Mouse (Mus musculus): Measurements from ENCODE around the gene Dhx16. TPM values are rescaled to one million over a fixed set of nuclear protein-coding genes. Genes with fewer than 3 reads are reported as not detected.

Gene Dhx16
- polyA plus RNA-seq, 1 experiment: 89.0 TPM

DNA sequence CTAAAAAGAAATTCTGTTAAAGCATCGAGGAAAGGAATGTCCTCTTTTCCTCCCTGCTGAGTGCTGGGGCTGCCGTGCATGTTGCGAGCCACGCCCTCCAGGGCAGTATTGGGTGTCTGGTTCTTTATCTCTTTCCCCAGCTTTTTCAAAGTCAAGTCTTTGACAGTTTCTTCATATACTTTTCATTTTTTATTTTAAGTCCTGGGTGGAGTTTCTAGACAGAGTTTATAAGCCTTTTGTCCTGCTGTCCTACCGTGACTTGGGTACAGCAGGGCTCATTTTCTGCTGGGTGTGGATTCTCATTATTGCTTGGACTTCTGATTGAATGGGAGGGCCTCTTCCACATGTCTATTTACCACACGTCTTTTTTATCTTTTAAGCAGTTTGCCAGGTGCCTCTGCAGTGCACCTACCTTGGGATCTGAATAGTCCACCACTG lies 40.3 kb downstream of the Dhx16 start:
- TF ChIP-seq CTCF (IDR thresholded peaks at IDR 0.05; ENCODE audit: control insufficient read depth, insufficient read depth, insufficient replicate concordance, low read depth, low read length) (no peak), POLR2A (IDR thresholded peaks at IDR 0.05; ENCODE audit: control insufficient read depth, low read depth, low read length) (no peak; the same call in 1 of the 2 replicates)
- no peaks in the 10 kb centered on the region for H3K27me3 ChIP-seq (ENCODE audit: control insufficient read depth, insufficient read depth, low read length)
- H3K4me1 ChIP-seq (ENCODE audit: control insufficient read depth, insufficient read depth, low read length): peaks cover 2% of the 10 kb centered on the region; the same call in 1 of the 2 replicates
- H3K27ac ChIP-seq (ENCODE audit: control insufficient read depth, insufficient read depth, low read depth, low read length): 0 out of 2 replicates have a peak overlapping the region, but pooled peaks have one; percentile 32
- H3K36me3 ChIP-seq (ENCODE audit: control insufficient read depth, insufficient read depth, low read length): peaks cover 3% of the 10 kb centered on the region
- H3K4me3 ChIP-seq (ENCODE audit: control insufficient read depth, low read depth, low read length): no peak overlapping the region

DNA sequence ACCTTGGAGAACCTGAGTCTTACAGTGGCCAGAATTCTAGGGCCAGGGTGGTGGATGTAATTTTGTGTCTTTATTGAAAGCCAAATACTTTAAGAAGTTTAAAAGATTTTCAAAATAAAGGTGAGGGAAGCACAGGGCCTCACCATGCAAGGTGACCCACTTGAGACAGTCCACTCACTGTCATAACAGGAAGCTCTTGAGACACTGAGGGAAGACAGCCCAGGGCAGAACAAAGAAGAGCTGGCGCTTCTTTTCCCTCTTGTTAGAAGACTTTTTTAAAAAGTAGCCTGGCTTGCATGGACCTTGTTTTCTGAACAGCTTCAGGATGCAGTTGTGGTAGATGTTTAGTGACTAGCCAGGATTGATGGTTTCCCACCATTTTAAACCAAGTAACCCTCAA lies 40.8 kb downstream of the Dhx16 start:
- Histone ChIP-seq H3K4me3 (ENCODE audit: control insufficient read depth, low read depth, low read length) (no peak overlapping the region), H3K36me3 (ENCODE audit: control insufficient read depth, insufficient read depth, low read length) (peaks cover 3% of the 10 kb centered on the region), H3K4me1 (ENCODE audit: control insufficient read depth, insufficient read depth, low read length) (peaks cover 2% of the 10 kb centered on the region; the same call in 1 of the 2 replicates), H3K27me3 (ENCODE audit: control insufficient read depth, insufficient read depth, low read length) (no peaks in the 10 kb centered on the region), H3K27ac (ENCODE audit: control insufficient read depth, insufficient read depth, low read depth, low read length) (no peak overlapping the region)
- TF ChIP-seq POLR2A (IDR thresholded peaks at IDR 0.05; ENCODE audit: control insufficient read depth, low read depth, low read length): no peak
- TF ChIP-seq CTCF (IDR thresholded peaks at IDR 0.05; ENCODE audit: control insufficient read depth, insufficient read depth, insufficient replicate concordance, low read depth, low read length): no peak

DNA sequence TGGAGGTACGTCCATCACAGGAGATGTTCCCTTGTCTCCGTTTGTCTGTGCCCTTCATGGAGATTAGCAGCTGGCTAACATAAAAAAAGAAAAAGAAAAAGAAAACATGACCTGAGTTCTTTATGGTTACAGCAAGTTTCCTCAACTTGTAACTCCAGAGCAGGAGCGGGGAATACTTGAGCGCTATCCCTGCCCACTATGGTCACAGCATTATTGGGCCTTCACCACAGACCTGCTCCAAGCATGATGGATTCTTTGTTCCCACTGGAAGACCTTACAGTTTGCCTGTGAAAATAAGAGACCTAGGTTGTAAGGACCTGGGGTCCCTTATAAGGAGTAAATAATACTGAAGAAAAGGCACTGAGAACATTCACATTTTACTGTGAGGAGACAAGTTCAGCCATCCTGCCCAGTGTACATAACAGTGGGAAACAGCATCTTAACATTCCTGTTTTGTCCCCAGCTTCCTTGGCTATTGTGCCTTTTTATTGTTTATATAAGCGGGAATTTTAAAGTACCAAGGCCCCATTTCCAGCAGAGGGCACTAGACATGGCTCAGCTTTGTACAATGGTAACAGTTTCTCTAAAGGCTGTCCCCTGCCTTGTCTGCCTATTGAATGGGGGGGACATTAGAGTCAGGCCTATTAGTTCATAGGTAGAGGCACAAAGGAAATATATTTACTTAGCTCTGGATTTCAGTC lies 41.4 kb downstream of the Dhx16 start:
- H3K4me1 ChIP-seq (ENCODE audit: control insufficient read depth, insufficient read depth, low read length): no peaks in the 10 kb centered on the region
- no peak for TF ChIP-seq POLR2A (IDR thresholded peaks at IDR 0.05; ENCODE audit: control insufficient read depth, low read depth, low read length)
- no peak overlapping the region for H3K4me3 ChIP-seq (ENCODE audit: control insufficient read depth, low read depth, low read length)
- H3K27me3 ChIP-seq (ENCODE audit: control insufficient read depth, insufficient read depth, low read length): no peaks in the 10 kb centered on the region
- peaks cover 3% of the 10 kb centered on the region for H3K36me3 ChIP-seq (ENCODE audit: control insufficient read depth, insufficient read depth, low read length)
- no peak overlapping the region for H3K27ac ChIP-seq (ENCODE audit: control insufficient read depth, insufficient read depth, low read depth, low read length)

DNA sequence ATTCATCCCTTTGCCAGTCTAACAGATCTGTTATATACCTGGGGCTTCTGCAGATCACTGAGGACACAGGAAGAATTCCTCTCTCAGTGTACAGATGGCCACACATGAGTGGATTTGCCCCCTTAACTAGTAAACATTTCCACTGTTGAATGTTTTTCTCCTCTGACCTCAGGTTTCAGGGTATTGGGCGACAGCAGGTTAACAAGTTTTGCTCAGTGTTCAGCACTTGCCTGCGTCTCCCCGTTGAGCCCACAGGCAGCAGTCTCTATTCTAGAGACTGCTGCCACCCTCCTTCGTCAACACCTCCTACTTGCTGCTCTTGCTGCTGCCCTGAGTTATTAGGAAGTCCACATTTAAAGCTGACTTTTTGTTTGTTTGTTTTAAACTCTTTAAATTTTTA lies 42.1 kb downstream of the Dhx16 start:
- H3K27ac ChIP-seq (ENCODE audit: control insufficient read depth, insufficient read depth, low read depth, low read length): no peak overlapping the region
- H3K4me3 ChIP-seq (ENCODE audit: control insufficient read depth, low read depth, low read length): no peak overlapping the region
- no peaks in the 10 kb centered on the region for H3K27me3 ChIP-seq (ENCODE audit: control insufficient read depth, insufficient read depth, low read length)
- TF ChIP-seq POLR2A (IDR thresholded peaks at IDR 0.05; ENCODE audit: control insufficient read depth, low read depth, low read length): no peak
- no peak for TF ChIP-seq CTCF (IDR thresholded peaks at IDR 0.05; ENCODE audit: control insufficient read depth, insufficient read depth, insufficient replicate concordance, low read depth, low read length)
- H3K4me1 ChIP-seq (ENCODE audit: control insufficient read depth, insufficient read depth, low read length): no peaks in the 10 kb centered on the region
- H3K36me3 ChIP-seq (ENCODE audit: control insufficient read depth, insufficient read depth, low read length): peaks cover 5% of the 10 kb centered on the region

DNA sequence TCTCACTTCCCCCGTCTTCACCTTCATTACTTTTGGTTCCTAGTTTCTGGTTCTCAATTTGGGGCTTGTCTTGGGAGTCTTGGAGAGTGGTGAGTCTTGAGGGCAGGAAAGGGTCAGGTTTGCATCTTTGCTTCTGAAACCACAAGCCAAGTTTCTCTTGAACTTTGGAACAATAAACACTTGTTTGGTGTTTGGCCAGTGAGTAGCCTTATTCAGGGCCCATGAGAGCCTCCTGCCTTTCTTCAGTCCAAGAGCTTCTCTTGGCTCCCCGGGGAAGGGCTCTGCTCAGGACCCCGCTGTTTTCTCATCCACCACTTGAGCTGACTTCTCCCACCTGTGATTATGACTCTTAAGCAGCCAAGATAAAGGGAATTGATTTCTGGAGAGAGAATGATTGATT lies 42.9 kb downstream of the Dhx16 start:
- Histone ChIP-seq H3K4me3 (ENCODE audit: control insufficient read depth, low read depth, low read length) (no peak overlapping the region), H3K27ac (ENCODE audit: control insufficient read depth, insufficient read depth, low read depth, low read length) (no peak overlapping the region), H3K36me3 (ENCODE audit: control insufficient read depth, insufficient read depth, low read length) (peaks cover 4% of the 10 kb centered on the region; the same call in 1 of the 2 replicates), H3K27me3 (ENCODE audit: control insufficient read depth, insufficient read depth, low read length) (no peaks in the 10 kb centered on the region), H3K4me1 (ENCODE audit: control insufficient read depth, insufficient read depth, low read length) (no peaks in the 10 kb centered on the region)
- TF ChIP-seq CTCF (IDR thresholded peaks at IDR 0.05; ENCODE audit: control insufficient read depth, insufficient read depth, insufficient replicate concordance, low read depth, low read length): no peak
- no peak for TF ChIP-seq POLR2A (IDR thresholded peaks at IDR 0.05; ENCODE audit: control insufficient read depth, low read depth, low read length)

DNA sequence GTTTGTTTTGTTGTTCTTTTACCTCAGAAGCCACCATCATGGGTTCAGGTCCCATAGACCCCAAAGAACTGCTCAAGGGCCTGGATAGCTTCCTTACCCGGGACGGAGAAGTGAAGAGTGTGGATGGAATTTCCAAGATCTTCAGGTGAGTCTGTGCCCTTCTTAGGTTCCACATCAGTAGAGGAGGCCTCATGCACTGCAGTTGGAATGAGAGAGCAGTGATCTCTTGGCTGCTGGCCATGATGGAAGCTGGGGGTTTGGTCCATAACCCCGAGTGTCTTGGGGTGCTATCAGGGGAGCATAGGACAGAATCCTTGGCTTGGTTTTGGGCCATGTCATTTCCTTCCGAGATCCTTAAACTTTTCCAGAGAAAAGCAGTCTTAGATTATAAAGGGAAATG lies 43.7 kb downstream of the Dhx16 start:
- H3K4me3 ChIP-seq (ENCODE audit: control insufficient read depth, low read depth, low read length): no peak overlapping the region
- no peaks in the 10 kb centered on the region for H3K4me1 ChIP-seq (ENCODE audit: control insufficient read depth, insufficient read depth, low read length)
- no peaks in the 10 kb centered on the region for H3K27me3 ChIP-seq (ENCODE audit: control insufficient read depth, insufficient read depth, low read length)
- no peak overlapping the region for H3K27ac ChIP-seq (ENCODE audit: control insufficient read depth, insufficient read depth, low read depth, low read length)
- TF ChIP-seq POLR2A (IDR thresholded peaks at IDR 0.05; ENCODE audit: control insufficient read depth, low read depth, low read length) (0 out of 2 replicates have a peak, but pooled peaks have one; percentile 12), CTCF (IDR thresholded peaks at IDR 0.05; ENCODE audit: control insufficient read depth, insufficient read depth, insufficient replicate concordance, low read depth, low read length) (no peak)
- peaks cover 4% of the 10 kb centered on the region; the same call in 1 of the 2 replicates for H3K36me3 ChIP-seq (ENCODE audit: control insufficient read depth, insufficient read depth, low read length)

DNA sequence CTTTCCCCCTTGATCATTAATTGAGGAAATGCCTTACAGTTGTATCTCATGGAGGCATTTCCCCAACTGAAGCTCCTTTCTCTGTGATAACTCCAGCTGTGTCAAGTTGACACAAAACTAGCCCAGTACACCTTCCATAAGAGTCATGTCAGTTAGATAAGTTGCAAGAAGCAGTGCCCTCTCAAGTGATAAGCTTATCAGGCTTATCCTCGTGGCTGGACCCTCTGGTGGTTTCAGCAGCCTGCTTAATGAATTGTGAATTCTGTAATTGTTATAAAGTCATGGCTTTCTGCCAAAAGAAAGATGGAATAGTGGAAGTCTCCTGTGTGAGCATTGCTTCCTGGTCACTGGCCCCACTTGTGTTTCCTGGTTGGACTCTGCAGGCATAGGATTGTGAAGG lies 47.9 kb downstream of the Dhx16 start:
- Histone ChIP-seq H3K36me3 (ENCODE audit: control insufficient read depth, insufficient read depth, low read length) (peaks cover 4% of the 10 kb centered on the region; the same call in 1 of the 2 replicates), H3K4me1 (ENCODE audit: control insufficient read depth, insufficient read depth, low read length) (no peaks in the 10 kb centered on the region), H3K27me3 (ENCODE audit: control insufficient read depth, insufficient read depth, low read length) (no peaks in the 10 kb centered on the region), H3K4me3 (ENCODE audit: control insufficient read depth, low read depth, low read length) (no peak overlapping the region), H3K27ac (ENCODE audit: control insufficient read depth, insufficient read depth, low read depth, low read length) (no peak overlapping the region)
- no peak for TF ChIP-seq CTCF (IDR thresholded peaks at IDR 0.05; ENCODE audit: control insufficient read depth, insufficient read depth, insufficient replicate concordance, low read depth, low read length)
- TF ChIP-seq POLR2A (IDR thresholded peaks at IDR 0.05; ENCODE audit: control insufficient read depth, low read depth, low read length): no peak
